In genomic region chr4:40680250-40680860, GRCm38 (mm10) we compare ENCODE assay signal across 7 mouse cellular contexts. TPM values are rescaled to one million over a fixed set of nuclear protein-coding genes. Genes with fewer than 3 reads are reported as not detected.
A peak's percentile ranks its signal among the peaks of the same experiment; 100 is the strongest.
DNase-seq lines count a peak whose midpoint lies in the region; ATAC-seq and TF ChIP-seq lines count a peak whose summit lies in the region.

No protein-coding gene starts in this region.

- H3K4me2 ChIP-seq in midbrain, embryonic 12.5 days (replicated peaks) = no peak overlapping the region

- ATAC-seq in midbrain, embryonic 12.5 days (ENCODE audit: low FRiP score, low read depth) = 0 out of 2 replicates have a peak, but pooled peaks have one; percentile 4

- no peak overlapping the region for H3K9ac ChIP-seq in midbrain, embryonic 12.5 days (replicated peaks)

- no peaks in the 10 kb centered on the region for H3K9me3 ChIP-seq in midbrain, embryonic 12.5 days

- peak; percentile 27 to 29 for DNase-seq in left cerebral cortex, adult 18-20 months (ENCODE audit: low spot score in 2 of 2)
- DNase-seq in left cerebral cortex, adult 8-10 months (ENCODE audit: low spot score in 2 of 2) = no peak
- peak; percentile 53 for DNase-seq in MN1 (ENCODE audit: low spot score)
- DNase-seq in cerebellum, postnatal 36 days = peak; percentile 30 to 31
- DNase-seq in kidney, adult 2 months = peak; percentile 50
- no peak for DNase-seq in ovary, adult 18-20 months (ENCODE audit: low spot score)

- no peaks in the 10 kb centered on the region for H3K36me3 ChIP-seq in kidney, adult 2 months (ENCODE audit: control insufficient read depth, insufficient read depth, low read length)
- 0 out of 2 replicates have a peak, but pooled peaks cover 2% of the 10 kb centered on the region for H3K36me3 ChIP-seq in midbrain, embryonic 12.5 days

- WGBS in kidney, adult 2 months = 52% methylated on average over 5 of the region's 5 CpGs
- 48% methylated on average over 5 of the region's 5 CpGs for WGBS in midbrain, embryonic 12.5 days

- no peak for TF ChIP-seq POLR2A in kidney, adult 2 months (IDR thresholded peaks at IDR 0.05; ENCODE audit: low read depth, low read length)

- H3K27ac ChIP-seq in kidney, adult 2 months (ENCODE audit: insufficient read depth, low read depth, low read length) = no peak overlapping the region
- H3K27ac ChIP-seq in midbrain, embryonic 12.5 days (replicated peaks) = no peak overlapping the region

- H3K4me1 ChIP-seq in kidney, adult 2 months (ENCODE audit: control insufficient read depth, insufficient read depth, low read length) = no peaks in the 10 kb centered on the region
- peaks cover 11% of the 10 kb centered on the region; the same call in 1 of the 2 replicates for H3K4me1 ChIP-seq in midbrain, embryonic 12.5 days

- H3K27me3 ChIP-seq in kidney, adult 2 months (replicated peaks; ENCODE audit: control insufficient read depth, insufficient read depth, low read length) = no peaks in the 10 kb centered on the region; the same call in 1 of the 2 replicates
- 0 out of 2 replicates have a peak, but pooled peaks cover 2% of the 10 kb centered on the region for H3K27me3 ChIP-seq in midbrain, embryonic 12.5 days

- no peak overlapping the region for H3K4me3 ChIP-seq in kidney, adult 2 months (ENCODE audit: insufficient read depth, low read depth, low read length)
- H3K4me3 ChIP-seq in midbrain, embryonic 12.5 days = no peak overlapping the region

- TF ChIP-seq CTCF in kidney, adult 2 months (conservative IDR thresholded peaks at IDR 0.05; ENCODE audit: insufficient read depth, insufficient read length, low read depth, low read length) = peak; percentile 90

RNA-seq across cellular contexts. Expression of gene Aptx, which starts 22.6 kb away (rescaled TPM):
- total RNA-seq in left cerebral cortex, adult 18-20 months (2021) = 10 to 100 TPM; 29.7 to 34.8 TPM
- 10 to 100 TPM; 30.6 to 33.1 (median 32.3) TPM for total RNA-seq in left cerebral cortex, adult 8-10 months (2022)
- 7.2 and 8.9 TPM in 2 replicates for polyA plus RNA-seq in kidney, adult 2 months (2012; rRNA removed)
- polyA plus RNA-seq in midbrain, embryonic 12.5 days (2016; fragmentation: Nextera tagmentation; extraction: Ambion mirVana) = 48.0 and 50.8 TPM in 2 replicates

RNA-seq across cellular contexts. Expression of gene Dnaja1, which starts 41.6 kb away (rescaled TPM):
- 100 to 1,000 TPM; 295 to 302 TPM for total RNA-seq in left cerebral cortex, adult 18-20 months (2021)
- total RNA-seq in left cerebral cortex, adult 8-10 months (2022) = 100 to 1,000 TPM; 208 to 274 (median 248) TPM
- 11.8 and 23.1 TPM in 2 replicates for polyA plus RNA-seq in kidney, adult 2 months (2012; rRNA removed)
- 623 and 674 TPM in 2 replicates for polyA plus RNA-seq in midbrain, embryonic 12.5 days (2016; fragmentation: Nextera tagmentation; extraction: Ambion mirVana)

Comparison
In these comparisons a context has a peak if more than half of its experiments do, and no peak if none do; other contexts are left out.
1. DNase-seq: peak in left cerebral cortex, adult 18-20 months (2 of 2), MN1 (single experiment), cerebellum, postnatal 36 days (2 of 2) and kidney, adult 2 months (single experiment); none in left cerebral cortex, adult 8-10 months (0 of 2) and ovary, adult 18-20 months (single experiment).